Mouse (Mus musculus): ENCODE measurements at regions not wholly inside any gene's neighbourhood (a gene's known extent, or its start where the extent isn't known, plus 50 kb on each side); places are given as distances from the start of the nearest gene placed in this dataset.
"Not testable (repeated sequence)": the region's sequence is repeated elsewhere in the genome, so short reads cannot be mapped to it uniquely, and the experiment has no call there.

DNA sequence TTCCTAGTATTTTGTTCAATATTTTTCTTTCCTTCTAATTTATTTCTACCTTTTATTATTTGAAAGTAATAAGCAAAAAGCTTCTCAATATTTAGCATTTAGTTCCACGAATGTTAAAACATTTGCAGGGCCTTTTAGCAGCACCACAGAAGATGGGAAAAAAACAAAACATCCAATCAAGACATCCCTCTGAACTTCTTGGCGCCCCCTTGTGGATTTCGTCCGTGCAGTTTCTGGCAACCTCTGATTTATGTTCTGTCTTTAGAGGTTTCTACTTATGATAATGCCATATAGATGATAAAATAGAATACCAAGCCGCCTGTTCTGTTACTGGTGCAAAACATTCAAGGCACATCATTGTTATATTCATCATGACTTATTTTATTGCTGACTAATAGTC is 86.2 kb upstream of the Nudt12 start:
- Histone ChIP-seq H3K27me3 (ENCODE audit: control insufficient read depth, insufficient read depth, low read length) (no peaks in the 10 kb centered on the region), H3K4me3 (ENCODE audit: insufficient read depth in 1 of 2, low read depth in 2 of 2, low read length in 2 of 2) (no peak overlapping the region), H3K27ac (no peak overlapping the region), H3K9ac (replicated peaks) (no peak overlapping the region), H3K4me2 (ENCODE audit: low read depth) (no peak overlapping the region), H3K9me3 (ENCODE audit: control insufficient read depth, low read length) (no peaks in the 10 kb centered on the region), H3K36me3 (replicated peaks; ENCODE audit: control insufficient read depth, insufficient read depth, low read depth) (no peaks in the 10 kb centered on the region), H3K4me1 (replicated peaks; ENCODE audit: control insufficient read depth in 2 of 2, insufficient read depth in 2 of 2, low read length in 1 of 2) (no peaks in the 10 kb centered on the region)
- ATAC-seq (ENCODE audit: insufficient read depth) = no peak
- DNase-seq (ENCODE audit: low read depth in 3 of 3, low spot score in 3 of 3) = peak in 2 of 3 experiments; percentile 3 to 4
- WGBS (ENCODE audit: insufficient replicate concordance) = 3% methylated on average over 5 of the region's 5 CpGs
- TF ChIP-seq EP300 (IDR thresholded peaks at IDR 0.05; ENCODE audit: low read depth) (no peak), CTCF (IDR thresholded peaks at IDR 0.05; ENCODE audit: low read depth) (peak; percentile 44)

DNA sequence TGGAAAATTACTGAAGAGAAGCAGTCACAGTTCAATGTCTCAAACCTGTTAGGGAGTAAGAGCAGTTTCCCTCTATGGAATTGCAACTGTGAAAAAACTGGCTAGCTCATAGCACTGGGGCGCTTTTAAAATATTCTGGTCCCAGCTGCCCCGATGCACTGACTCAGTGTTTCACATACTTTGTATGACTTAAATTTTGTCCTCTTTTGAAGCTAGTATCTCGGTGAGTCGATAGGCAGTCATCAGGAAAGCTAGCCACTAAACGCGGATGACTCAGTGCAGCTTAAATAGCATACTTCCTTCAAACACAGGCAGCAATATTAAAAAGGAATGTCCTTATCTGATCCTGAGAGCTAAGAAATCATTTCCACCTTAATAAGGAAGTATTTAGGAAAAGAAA is 63.7 kb upstream of the Nudt12 start:
- not testable (repeated sequence) for DNase-seq (ENCODE audit: low read depth in 3 of 3, low spot score in 3 of 3); H3K4me1 ChIP-seq (replicated peaks; ENCODE audit: control insufficient read depth in 2 of 2, insufficient read depth in 2 of 2, low read length in 1 of 2); H3K27ac ChIP-seq; ATAC-seq (ENCODE audit: insufficient read depth); H3K27me3 ChIP-seq (ENCODE audit: control insufficient read depth, insufficient read depth, low read length); H3K36me3 ChIP-seq (replicated peaks; ENCODE audit: control insufficient read depth, insufficient read depth, low read depth); H3K4me3 ChIP-seq (ENCODE audit: insufficient read depth in 1 of 2, low read depth in 2 of 2, low read length in 2 of 2); H3K4me2 ChIP-seq (ENCODE audit: low read depth); H3K9ac ChIP-seq (replicated peaks); H3K9me3 ChIP-seq (ENCODE audit: control insufficient read depth, low read length)
- WGBS (ENCODE audit: insufficient replicate concordance) = 69% methylated on average over 2 of the region's 6 CpGs

DNA sequence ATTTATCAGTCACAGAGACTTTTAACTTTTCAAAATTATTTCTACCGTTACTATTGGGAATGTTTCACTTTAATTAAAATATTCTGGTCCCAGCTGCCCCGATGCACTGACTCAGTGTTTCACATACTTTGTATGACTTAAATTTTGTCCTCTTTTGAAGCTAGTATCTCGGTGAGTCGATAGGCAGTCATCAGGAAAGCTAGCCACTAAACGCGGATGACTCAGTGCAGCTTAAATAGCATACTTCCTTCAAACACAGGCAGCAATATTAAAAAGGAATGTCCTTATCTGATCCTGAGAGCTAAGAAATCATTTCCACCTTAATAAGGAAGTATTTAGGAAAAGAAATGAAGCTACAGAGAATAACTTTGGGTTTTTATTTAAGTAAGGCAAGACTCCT is 63.2 kb upstream of the Nudt12 start:
- H3K4me1 ChIP-seq (replicated peaks; ENCODE audit: control insufficient read depth in 2 of 2, insufficient read depth in 2 of 2, low read length in 1 of 2); H3K27ac ChIP-seq; DNase-seq (ENCODE audit: low read depth in 3 of 3, low spot score in 3 of 3); ATAC-seq (ENCODE audit: insufficient read depth); H3K36me3 ChIP-seq (replicated peaks; ENCODE audit: control insufficient read depth, insufficient read depth, low read depth); H3K27me3 ChIP-seq (ENCODE audit: control insufficient read depth, insufficient read depth, low read length); H3K4me3 ChIP-seq (ENCODE audit: insufficient read depth in 1 of 2, low read depth in 2 of 2, low read length in 2 of 2); H3K9ac ChIP-seq (replicated peaks); H3K9me3 ChIP-seq (ENCODE audit: control insufficient read depth, low read length); H3K4me2 ChIP-seq (ENCODE audit: low read depth): not testable (repeated sequence)
- WGBS (ENCODE audit: insufficient replicate concordance) = 62% methylated on average over 2 of the region's 6 CpGs
